Mouse (Mus musculus): ENCODE results near the gene Gckr.

The Gckr gene

GRCm38 (mm10) chr5:31297047-31297757, at the start of gene Gckr:
TSS of gene Gckr (plus strand) at chr5:31297443.
- DNase-seq = no peak

GRCm38 (mm10) chr5:31250716-31251115, 46.5 kb upstream of the Gckr start:
- no peak for DNase-seq

DNA sequence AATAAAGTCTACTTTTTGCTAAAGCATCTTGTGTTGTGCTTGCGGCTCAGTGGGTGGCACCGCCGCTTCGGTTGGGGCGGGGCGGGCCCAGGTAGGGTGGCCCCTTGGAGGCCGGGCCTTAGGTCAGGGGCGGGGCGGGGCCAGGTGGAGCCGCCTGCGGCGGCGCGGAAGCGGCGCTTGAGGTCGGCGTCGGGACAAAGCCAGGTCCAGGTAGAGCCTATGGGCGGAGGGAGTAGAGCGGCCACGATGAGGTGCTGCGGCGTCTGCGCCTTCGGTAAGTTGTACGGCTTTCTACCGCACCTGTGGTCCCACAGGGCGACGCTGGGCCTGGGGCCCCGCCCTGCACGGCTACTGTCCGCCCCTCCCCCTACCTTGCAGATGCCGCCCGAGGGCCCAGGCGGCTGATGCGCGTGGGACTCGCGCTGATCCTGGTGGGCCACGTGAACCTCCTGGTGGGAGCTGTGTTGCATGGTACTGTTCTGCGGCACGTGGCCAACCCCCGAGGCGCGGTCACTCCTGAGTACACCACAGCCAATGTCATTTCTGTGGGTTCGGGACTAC, 45.6 kb upstream of the Gckr start, which contains the start of gene Krtcap3:
TSS of gene Krtcap3 (plus strand) at position 151 of the 561 bp plus-strand sequence.
- peak; percentile 76 to 85 for DNase-seq

- peak in 1 of 2 experiments; percentile 34 for DNase-seq
Measured at GRCm38 (mm10) chr5:31252151-31252550, 45.1 kb upstream of the Gckr start.

- peak in 1 of 2 experiments; percentile 17 for DNase-seq
Measured at GRCm38 (mm10) chr5:31252795-31253545, 44.3 kb upstream of the Gckr start.

- no peak for DNase-seq
Measured at GRCm38 (mm10) chr5:31253806-31254205, 43.4 kb upstream of the Gckr start.

DNA sequence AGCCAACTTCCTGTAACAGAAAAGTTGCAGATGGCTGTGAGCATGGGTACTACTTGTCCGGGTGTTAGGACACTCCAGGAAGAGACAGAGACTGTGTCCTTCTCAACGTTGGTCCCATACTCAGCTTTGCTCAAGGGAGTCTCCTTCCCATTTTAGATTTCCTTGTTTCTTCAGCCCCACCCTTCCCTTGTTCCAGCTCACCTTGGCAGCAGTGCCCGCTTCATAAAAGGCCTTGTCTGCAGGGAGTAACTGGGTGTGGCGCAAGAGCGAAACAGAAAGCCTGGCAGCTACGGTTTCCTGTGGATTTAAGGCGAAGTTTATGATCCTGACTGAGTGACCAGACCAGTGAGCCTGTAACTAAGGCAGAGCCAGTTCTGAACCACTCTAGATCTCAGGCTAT, 42.8 kb upstream of the Gckr start:
- DNase-seq = peak; percentile 23 to 44

GRCm38 (mm10) chr5:31254901-31255300, 42.3 kb upstream of the Gckr start:
- DNase-seq = no peak

- DNase-seq = no peak
Measured at GRCm38 (mm10) chr5:31255381-31255780, 41.9 kb upstream of the Gckr start.

DNA sequence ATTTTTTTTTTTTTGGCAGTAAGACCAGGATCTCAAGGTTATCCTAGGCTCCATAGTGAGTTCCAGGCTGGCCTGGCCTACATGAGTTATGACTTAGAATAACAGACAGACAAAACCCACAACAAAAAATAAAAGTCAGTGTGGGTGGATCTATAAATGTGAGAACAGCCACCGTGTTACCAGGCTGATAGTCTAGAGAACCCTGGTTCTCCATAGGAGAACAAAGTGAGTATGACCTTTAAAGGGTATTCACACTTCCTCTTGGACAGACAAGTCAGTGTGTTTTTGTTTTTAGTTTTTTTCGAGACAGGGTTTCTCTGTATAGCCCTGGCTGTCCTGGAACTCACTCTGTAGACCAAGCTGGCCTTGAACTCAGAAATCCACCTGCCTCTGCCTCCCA, 41.3 kb upstream of the Gckr start:
- no peak for DNase-seq

- no peak for DNase-seq
Measured at GRCm38 (mm10) chr5:31257616-31258015, 39.6 kb upstream of the Gckr start.

- DNase-seq = no peak
Measured at GRCm38 (mm10) chr5:31266101-31266500, 31.1 kb upstream of the Gckr start.

DNA sequence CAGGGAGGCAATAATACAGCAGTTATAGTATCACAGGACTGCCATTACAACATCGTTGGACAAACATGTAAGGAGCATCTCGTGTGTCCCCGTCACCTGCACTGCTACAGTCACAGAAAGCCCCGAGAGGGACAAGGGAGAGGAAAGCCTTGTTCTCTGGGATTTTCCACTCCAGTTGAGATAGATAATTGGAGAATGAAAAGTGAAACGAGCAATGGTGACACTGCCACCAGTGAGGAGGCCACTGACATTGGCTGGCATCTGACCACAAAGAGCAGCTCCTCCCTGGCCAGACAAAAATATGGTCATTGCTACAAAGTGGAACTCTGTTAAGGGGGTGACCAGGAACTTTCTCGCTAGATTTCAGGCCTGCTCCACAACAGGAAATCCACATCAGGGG, 29.6 kb upstream of the Gckr start:
- DNase-seq = no peak

DNA sequence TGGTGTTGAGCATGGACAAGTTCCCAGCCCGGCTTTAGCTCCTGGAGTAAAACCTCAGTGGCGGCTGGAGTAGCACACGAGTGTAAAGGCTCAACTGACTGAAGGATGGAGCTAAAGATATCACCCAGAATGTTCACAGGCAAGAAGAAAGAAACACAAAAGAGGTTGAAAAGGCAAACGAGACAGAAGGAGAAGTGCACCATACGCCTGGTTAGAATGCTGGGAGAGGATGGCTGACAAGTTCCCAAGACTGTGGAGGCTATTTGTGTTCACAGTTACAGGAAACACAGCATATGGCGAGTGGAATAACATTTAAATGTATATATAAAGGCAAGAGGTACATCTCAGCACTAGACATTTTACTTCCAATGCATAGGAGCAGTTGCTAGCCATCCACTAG, 24.2 kb upstream of the Gckr start:
- DNase-seq = no peak

DNA sequence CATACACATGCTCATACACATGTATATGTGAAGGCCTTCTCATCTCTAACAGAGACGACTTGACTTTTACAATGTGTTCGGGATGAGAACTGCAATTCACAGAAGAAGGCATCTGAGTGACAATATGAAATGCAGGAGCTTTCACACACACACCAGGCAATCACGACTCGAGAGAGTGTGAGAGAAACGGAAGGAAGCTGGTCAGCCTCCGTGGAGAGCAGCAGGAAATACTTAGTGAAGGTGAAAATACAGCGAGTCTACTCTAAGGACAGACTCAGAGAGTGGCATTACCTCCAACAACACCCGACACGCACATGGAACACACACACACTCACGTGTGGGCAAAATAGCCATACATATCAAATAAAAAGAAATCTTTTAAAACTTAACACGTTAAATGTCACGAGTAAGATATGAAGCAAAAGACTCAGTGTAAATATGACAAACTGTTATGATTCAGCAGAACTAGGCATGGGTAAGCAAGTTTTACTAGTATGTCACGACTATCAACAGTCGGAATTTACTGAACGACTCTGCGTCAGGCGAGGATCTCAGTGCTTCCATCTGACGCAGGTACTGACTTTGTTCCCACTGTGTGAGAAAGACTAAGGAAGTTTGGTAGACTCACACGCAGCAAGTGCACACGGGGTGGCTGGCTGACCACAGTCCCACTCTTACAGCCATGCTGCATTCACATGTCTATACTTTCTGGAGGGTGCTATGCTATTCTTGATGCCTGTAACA, 17.8 kb upstream of the Gckr start:
- no peak for DNase-seq

DNA sequence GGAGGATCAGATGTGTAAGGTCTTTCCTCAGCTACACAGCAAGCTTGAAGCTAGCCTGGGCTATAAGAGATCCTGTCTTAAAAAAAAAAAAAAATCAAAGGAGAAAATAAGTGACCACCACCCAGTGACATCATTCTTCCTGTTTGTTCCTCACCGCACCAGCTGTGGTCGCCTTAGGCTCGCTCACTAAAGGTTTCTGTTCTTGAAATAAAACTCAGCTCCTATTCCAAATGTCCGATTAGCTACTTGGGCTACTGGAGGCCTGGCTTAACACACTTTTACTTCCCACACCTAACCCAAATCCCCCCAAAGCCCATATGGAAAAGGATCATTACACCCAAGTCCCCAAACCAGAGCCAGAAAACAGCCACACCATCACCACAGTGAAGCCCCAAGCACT, 9.0 kb upstream of the Gckr start:
- DNase-seq = no peak

DNA sequence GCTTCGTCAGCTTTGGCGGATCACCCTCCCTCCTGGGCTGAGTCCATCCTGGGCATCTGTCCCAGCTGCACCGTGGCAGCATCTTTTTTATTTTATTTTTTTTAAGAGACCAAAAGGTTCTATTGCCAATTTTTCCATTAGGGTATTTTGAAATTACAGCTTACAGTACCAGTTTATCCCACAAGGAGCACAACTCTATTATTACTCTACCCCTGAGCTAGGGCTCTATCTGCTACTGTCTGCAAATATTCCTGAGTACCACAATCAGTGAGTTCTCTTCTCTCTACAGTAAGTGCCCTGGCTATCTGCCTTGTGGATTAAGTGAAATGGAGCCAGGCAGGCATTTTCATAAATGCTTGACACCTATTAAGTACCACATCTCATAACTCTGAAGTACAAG, 8.6 kb upstream of the Gckr start:
- no peak for DNase-seq

DNA sequence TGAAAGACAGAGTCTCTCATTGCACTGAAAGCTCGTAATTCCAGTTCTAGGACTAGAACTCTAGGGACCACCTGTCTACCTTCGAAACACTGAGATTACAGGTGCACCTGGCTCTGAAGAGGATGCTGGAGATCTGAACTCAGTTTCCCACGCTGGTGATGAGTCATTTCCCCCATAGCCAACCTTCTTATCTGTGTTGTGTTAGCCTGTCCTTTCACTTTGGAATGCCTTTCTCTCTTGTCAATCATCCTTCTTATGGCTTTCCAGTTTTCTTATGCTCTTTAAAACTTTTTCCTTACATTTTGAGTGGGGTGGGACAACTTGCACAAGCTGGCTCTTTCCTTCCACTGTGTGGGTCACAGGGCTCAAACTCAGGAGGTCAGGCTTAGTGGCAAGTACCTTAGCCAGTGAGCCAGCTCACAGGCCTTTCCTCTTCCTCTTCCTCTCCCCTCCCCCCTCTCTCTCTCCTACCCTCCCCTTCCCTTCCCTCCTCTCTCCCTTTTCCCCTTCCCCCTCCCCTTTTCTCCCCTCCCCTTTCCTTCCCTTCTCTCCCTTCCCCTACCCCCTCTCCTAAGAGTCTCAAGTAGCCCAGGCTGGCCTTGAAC, 7.5 kb upstream of the Gckr start:
- no peak for DNase-seq

DNA sequence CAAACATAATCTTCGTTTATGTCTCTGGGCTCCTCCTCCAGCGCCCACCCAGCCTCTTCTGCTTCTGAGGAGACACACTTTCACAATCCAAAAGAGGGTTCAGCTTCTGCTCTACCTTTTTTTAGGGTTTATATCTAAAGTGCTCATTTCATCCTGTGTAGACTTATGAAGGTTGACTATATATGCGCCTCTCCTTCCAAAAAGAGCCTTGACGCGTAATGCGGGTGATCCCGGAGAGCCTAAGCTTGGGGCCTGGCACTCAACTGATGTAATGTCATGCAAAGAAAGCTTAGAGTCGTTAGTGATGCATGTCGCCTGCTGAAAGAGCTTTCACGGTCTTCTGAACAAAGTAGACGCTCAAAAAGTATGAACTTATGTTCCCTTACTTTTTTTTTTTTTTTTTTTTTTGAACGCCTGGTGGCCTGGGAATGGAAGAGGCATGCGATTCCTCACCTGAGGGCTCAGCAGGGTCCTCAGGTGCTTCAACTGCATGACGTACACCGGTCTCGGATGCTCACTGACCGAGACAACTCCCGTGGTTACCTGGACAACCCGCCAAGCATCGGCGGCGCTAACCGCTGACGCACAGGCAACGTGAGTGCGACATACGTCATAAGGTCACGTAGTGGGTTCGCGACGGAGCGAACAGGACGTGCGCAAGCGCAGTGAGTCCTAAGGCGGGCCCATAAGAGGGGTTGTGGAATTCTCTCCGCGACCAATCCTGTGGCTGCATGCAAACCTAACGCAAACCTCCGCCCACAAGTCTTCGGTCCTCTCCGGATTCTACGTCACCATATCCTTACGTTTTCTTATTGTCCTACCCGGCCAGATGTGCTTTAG, 6.5 kb upstream of the Gckr start, which contains the start of gene Ift172:
TSS of gene Ift172 (minus strand) at position 596 of the 840 bp plus-strand sequence.
- peak; percentile 97 to 98 for DNase-seq

DNA sequence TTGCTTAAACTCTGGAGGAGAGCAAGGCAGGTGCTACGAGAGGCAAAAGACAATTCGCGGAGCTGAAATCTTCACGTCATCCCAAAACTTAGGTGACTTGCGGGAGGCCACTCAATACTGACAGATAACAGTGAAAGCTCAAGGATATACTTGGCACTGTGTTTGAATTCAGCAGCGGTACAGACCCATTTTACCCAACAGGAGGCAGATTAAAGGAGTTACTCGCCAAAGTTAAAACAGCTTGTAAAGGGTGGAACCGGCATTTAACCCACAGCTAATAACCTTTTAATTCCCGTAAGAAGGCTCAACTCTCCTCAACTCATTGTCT, 5.9 kb upstream of the Gckr start:
- no peak for DNase-seq

DNA sequence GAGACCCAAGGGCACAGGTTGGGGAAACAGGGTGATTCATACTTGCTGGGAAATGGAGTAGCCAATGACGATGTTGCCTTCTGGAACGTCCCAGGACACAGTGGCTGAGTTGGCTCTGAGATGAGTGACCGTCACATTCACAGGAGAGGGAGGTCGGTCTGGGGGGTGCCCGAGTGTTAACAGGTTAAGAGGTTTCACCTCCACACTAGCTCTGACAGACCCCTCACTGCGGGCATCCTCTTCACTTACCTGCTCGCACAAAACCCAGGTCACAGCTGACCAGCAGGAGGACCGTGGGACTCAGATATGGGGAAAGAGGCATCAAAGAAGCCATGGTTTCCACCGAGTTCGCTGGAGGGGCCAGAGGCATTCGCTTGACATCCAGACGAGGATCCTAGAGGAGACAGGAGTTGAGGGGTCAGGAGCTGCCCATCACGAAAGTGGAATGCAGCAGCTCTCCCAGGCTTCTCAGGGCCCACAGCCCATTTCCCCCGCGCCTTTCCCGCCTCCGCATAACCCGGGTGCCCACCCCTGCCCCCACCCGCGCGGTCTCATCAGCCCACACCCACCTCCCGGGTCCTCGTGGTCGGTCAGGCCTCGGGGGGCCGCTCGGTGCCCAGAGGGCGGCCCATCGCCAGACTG, 2.2 kb upstream of the Gckr start:
- peak in 1 of 2 experiments; percentile 10 for DNase-seq
